Mouse (Mus musculus) MN1 (cell line): Measurements from ENCODE around the gene Creb3.
"Not testable (repeated sequence)": the region's sequence is repeated elsewhere in the genome, so short reads cannot be mapped to it uniquely, and the experiment has no call there.

ENCODE experiments used
- DNase-seq: peaks from one replicate; pipeline ENCODE4 v3.0.0-alpha.2; 2016; ENCODE audit warnings: low spot score

Gene Creb3

GRCm38 (mm10) chr4:43561997-43562768 lies at the start of gene Creb3, which contains the start of gene Tln1:
Gene Creb3, plus strand, starts transcription at chr4:43562332.
Gene Tln1, minus strand, starts transcription at chr4:43562691.
- DNase-seq = peak; percentile 95

GRCm38 (mm10) chr4:43512653-43513052 lies 49.5 kb upstream of the Creb3 start:
- DNase-seq = no peak

DNA sequence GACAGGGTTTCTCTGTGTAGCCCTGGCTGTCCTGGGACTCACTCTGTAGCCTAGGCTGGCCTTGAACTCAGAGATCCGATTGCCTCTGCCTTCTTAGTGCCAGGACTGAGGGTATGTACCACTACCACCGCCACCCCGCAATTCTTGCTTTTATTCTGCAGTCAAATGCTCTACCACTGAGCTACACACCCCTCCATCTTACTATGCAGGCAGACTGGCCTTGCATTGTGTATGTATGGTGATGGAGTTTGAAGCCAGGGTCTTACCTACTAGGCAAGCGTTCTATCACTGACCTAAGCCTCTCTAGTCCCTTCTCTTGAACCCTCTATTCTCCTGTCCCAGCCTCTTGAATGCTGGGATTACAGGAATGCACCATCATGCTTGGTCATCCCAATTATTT lies 48.8 kb upstream of the Creb3 start:
- DNase-seq = no peak

DNA sequence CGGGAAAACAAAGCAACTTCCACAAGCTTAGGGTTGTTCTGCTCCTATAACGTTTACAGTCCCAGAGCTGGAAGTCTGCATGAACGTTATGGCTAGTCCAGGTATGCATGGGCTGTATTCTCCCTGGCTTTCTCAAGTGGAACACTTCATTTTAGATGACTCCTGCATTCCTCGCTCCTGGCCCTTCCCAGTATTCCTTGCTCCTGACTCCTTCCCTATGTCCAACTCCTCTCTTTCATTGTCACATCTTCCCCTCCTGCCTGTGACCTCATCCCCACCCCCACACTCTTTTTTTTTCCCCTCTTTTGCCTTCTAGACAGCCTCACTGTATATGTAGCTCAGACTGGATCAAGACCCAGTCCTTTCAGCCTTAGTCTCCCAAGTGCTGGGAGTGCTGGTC lies 48.3 kb upstream of the Creb3 start:
- no peak for DNase-seq

- DNase-seq = no peak
Measured at GRCm38 (mm10) chr4:43515764-43516708, 46.1 kb upstream of the Creb3 start.

DNA sequence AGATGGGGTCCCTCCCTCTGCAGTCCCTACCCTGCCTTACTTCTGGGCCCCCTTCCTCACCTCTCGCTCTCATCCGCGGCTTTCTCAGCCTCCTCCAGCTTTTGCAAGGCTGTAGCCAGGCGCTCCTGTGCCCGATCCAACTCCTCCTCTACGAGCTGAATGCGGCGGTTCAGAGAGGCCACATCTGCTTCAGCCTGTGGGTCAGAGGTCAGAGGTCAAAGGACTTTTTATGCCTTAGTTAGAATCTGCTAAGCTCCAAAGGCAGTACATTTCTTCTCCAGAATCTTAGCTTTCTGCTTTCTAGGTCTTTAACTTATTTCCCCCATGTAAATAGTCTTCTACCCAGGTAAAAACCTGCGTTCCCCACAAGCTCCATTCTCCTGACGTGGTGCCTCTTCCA lies 42.6 kb upstream of the Creb3 start:
- no peak for DNase-seq

GRCm38 (mm10) chr4:43519956-43520355 lies 42.2 kb upstream of the Creb3 start:
- DNase-seq = peak; percentile 89

DNA sequence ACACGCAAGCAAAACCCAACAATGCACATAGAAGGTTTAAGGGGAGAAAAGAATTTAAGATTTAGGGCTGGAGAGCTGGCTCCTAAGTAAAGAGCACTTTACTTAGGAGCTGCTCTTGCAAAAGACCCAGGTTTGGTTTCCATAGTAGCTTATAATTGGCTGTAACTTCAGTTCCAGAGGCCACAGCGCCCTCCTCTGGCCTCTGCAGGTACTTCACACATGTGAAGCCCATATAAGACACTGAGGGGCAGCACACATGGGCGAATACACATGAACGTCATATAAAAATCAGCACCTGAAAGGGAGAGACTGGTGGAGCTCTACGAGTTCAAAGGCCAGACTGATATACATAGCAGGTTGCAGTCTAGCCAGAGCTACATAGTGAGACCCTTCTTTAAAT lies 34.3 kb upstream of the Creb3 start:
- no peak for DNase-seq

- no peak for DNase-seq
Measured at GRCm38 (mm10) chr4:43528487-43528886, 33.6 kb upstream of the Creb3 start.

- peak; percentile 70 for DNase-seq
Measured at GRCm38 (mm10) chr4:43530081-43530501, 32.0 kb upstream of the Creb3 start.

DNA sequence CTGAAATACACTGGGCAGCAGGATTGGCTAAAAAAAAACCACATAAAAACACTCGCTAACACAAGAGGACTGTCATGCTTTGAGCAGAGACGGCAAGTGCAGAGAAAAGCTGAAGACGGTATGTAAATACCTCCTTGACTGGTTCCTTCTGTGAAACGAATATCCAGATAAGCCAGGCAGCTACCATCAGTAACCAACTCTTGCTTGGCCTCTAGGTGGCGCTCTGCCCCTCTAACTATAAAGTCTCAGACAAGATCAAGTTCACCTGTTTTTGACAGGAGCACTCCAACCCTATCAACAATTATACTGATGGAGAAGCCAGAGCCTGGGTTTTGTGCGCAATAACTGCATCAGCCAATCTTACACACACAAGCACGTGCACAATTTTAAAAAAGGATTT lies 31.6 kb upstream of the Creb3 start:
- DNase-seq = peak; percentile 73

DNA sequence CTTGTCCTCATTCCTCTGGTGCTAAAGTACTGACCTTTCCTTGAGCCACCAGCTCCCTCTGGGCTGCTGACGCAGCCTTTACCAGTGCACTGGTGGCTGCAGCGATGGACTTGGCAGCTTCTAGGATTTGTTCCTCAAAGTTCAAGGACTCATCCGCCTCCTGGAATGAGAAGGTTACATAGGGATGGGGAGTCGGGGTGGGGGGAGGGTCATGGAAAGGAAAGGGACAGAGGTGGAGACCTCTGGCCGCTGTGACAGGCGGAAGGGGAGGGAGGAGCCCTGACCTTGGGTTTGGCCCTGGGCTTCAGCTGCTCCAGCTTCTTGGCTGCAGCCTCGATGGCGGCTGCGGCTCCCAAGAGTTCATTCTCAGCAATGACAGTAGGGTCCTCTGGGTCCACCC lies 28.9 kb upstream of the Creb3 start:
- DNase-seq = no peak

DNA sequence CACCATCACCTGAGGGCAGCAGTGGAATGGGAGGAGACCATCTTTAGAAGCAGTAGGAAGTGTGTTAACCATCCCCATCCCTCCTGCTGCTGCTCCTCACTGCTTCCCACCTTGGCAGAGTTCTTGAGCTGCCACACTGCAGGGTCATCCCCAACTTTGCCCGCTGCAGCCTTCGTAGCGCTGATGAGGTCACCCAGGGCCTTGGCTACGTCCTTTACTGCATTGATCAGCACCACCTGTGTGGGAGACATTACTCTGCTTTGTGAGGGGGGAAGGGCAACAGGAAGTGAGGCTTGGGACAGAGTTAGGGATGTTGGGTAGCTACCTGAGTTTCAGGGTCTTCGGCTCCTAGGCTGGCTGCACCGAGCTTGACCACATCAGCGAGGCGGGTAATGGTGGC lies 26.5 kb upstream of the Creb3 start:
- DNase-seq = no peak

GRCm38 (mm10) chr4:43536031-43536430 lies 26.1 kb upstream of the Creb3 start:
- DNase-seq = no peak

DNA sequence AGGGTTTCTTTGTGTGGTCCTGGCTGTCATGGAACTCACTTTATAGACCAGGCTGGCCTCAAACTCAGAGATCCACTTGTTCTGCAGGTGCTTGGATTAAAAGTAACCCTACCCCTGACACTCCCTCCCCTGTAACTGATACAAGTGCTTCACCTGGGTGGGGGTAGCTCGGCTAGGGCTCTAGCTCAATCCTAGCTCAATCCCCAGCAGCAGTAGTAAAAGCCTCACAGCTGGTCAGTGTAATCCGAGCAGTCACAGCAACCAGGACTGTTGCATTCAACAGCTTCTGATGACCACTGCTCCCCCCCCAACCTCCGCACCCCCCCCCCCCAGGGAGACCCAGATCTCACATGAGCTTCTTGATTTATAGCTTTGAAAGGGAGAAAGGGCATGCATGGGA lies 20.1 kb upstream of the Creb3 start:
- no peak for DNase-seq

DNA sequence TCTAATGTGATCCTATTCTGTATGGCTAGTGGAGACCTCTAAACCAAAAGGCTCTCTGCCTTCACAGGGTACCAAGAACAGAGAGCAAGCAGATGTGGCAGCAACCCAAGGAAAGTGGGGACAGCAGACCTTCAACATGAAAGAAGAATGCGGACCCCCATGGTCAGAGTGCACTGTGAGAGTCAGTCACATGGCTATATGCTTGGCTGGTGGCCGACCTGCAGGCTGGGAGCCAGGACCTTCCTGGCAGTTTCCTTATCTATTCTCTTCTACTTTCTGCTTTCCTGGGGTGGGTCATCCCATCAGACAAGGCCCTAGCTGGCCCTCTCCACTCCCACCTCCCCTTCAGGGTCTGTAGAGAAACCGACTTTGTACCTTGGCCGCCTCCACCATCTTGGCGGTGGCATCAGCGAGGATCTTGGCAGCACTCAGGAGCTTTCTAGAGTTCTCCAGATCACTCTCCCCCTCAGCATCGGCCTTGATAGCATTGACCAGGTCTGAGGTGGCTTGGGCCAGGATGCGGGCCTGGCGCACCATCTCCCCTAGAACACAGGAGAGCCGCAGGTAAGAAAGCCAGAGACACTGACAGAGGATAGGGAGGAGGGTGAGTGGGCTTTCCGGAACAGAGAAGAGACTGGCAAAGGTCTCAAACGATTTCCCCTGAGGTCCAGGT lies 15.6 kb upstream of the Creb3 start:
- no peak for DNase-seq

DNA sequence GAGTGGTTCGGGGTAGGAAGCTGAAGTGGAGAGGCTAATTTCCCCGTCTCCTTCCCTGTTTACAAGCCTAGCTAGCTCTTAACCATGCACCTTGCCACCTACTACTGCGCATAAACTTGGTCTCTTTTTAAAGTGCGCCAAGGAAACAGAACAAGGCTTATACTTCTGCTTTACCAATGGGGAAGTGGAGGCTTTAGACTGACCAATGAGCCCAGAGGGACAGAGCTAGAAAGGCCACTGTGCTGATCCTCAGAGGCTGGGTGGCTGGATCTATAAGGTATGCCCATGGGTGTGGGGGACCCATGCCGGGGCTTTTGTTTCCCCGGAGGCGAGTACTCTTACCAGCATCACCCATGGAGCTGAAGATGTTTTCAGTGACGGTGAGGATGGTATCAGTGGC lies 15.0 kb upstream of the Creb3 start:
- DNase-seq = no peak

DNA sequence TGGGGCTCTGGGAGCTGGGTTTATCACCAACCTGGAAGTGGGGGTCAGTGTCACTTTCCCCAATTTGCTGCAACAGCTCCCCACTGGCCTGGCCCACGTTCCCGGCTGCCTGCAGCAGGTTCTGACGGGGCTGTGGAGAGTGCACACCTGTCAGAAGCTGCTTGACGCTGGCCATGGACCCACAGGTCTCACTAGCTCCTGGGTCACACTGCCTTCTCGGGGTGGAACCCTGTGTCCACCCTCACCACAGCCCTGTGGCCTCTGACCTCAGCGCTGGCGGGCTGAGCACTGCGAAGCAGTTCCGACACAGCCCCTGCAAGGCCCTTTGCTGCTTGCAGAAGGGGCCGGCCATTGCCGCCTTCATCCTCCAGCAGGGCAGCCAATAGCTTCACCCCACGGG lies 13.1 kb upstream of the Creb3 start:
- no peak for DNase-seq

- not testable (repeated sequence) for DNase-seq
Measured at GRCm38 (mm10) chr4:43551854-43552253, 10.3 kb upstream of the Creb3 start.

DNA sequence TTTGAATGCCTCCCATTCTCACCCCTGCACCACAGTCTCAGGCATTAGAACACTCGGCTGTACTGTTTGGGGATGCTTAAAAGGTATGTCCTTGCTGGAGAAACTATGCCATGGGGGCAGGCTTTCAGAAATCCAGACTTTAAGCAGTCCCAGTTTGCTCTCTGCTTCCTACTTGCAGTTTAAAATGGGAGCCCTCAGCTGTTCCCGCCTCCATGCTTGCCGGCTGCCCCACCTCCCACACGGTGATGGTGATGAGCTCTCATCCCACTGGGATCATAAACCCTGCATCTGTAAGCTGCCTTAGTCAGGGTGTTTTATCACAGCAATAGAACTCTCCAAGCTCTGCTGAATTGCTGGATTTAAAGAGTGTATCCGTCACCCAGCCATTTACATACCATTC lies 9.7 kb upstream of the Creb3 start:
- DNase-seq = no peak

GRCm38 (mm10) chr4:43553891-43554290 lies 8.2 kb upstream of the Creb3 start:
- DNase-seq = no peak

- DNase-seq = no peak
Measured at GRCm38 (mm10) chr4:43555926-43556325, 6.2 kb upstream of the Creb3 start.
